Mouse (Mus musculus) colon, adult 2 months (tissue): ENCODE measurements around the gene Tdrd3. TPM values are rescaled to one million over a fixed set of nuclear protein-coding genes. Genes with fewer than 3 reads are reported as not detected.

Experiments used
- polyA plus RNA-seq: library from polyadenylated mRNA; depleted of rRNA; stranded (reverse); fragments of >200 nt; gene quantifications from 2 replicates; pipeline ENCODE4 v1.2.3, GENCODE M21; 2012; rRNA removed

The Tdrd3 gene
- polyA plus RNA-seq, result 1.4 and 1.5 TPM in 2 replicates

DNA sequence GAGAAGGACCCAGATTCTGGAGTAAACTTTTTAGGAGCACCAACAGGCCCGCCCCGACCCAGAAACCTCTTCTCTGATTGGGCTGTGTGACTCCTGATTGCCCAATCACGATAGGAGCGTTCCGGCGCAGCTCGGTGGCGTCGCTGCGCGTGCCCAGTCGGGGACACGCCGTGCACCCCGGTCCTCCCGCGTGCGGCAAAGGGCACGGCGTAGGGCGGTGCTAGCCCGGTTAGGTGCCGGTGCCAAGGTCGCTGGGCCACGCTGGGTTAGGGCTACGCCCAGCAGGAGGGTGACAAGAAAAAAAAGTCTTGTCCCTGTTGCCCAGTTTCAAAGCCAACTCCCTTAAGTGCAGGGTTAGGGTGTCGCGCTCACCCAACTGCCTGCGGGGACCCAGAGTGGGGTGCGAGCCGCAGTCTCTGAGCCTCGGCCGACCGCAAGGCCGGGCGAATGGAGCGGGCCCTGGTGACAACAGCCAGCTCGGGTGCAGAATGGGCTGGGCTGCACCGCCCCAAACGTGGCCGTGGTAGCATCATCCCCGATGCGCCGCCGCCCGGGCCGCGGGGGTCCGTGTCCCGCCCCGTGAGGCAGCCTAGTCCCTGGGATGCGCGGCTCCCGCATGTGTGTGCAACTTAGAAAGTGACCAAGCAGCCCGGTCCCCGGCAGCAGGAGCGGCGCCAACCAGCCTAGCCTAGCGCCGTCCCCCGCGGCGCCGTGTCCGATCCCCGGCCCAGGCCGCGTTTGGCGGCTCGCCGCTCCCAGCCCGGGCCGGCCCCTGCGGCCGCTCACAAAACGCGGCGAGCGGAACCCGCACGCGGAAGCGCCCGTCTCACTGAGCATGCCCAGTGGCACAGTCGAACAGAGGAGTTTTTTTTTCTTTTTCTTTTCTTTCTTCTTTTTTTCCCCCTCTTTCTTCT lies at the start of gene Tdrd3:
Gene Tdrd3, plus strand, starts transcription at position 832 of the 914 bp plus-strand sequence.

